Mouse (Mus musculus): ENCODE measurements at regions not wholly inside any gene's neighbourhood (a gene's known extent, or its start where the extent isn't known, plus 50 kb on each side); places are given as distances from the start of the nearest gene placed in this dataset.
"Not testable (repeated sequence)": the region's sequence is repeated elsewhere in the genome, so short reads cannot be mapped to it uniquely, and the experiment has no call there.

- TF ChIP-seq CEBPB, TCF12 (IDR thresholded peaks at IDR 0.05; ENCODE audit: insufficient read depth, poor library complexity, severe bottlenecking): not testable (repeated sequence)
These were observed 399.3 kb downstream of the Pid1 start for GRCm38 (mm10) chr1:83964631-83965030.
